Mouse (Mus musculus) stomach, postnatal 0 days (tissue): ENCODE results near the gene Epsti1.

Experiments
- CTCF ChIP-seq: IDR thresholded peaks from 2 replicates; pipeline ENCODE4 v1.5.1; 2016; ENCODE audit warnings: antibody characterized with exemption, low read depth, mild to moderate bottlenecking, moderate library complexity
- EP300 ChIP-seq: optimal IDR thresholded peaks from 2 replicates; pipeline ENCODE3; 2016; ENCODE audit warnings: antibody characterized with exemption

DNA sequence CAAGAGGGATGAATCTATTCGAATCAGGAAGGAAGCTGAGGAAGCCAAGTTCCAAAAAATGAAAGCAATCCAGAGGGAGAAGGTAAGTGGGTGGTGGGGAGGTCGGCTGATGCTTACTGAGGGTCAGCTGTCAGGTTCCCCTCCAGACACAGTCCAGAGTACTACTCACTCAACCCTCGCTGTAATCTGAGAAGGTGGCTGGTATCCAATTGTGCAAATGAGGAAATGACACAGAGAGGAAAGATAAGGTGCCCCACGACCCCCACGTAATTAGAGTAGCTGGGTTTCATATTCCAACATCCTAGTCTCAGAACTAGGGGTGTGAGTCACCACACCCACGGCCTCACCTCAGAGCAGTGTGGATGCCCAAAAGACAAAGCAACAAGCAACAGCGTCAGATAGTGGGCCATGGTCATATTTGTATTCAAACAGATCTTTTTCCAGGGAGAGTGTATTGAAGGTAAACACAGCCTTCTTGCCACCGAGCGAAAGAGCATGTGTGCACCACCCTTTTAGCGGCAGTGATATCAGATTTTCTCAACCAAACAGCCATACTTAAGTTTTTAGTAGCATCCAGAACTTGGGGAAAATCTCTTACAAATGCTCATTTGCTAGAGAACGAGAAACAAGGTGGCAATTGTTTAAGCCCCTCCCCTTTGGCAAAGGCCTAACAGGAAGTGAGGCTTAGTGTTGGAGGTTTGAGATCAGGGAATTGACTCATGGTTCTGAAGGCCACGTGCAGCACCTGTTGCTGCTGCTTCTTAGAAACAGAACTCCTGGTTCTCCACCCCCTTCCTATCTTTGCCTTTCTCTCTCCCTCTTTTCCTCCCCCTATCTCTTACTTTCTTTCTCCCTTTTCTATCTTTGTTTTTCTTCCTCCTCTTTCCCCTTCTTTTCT is 28.4 kb downstream of the Epsti1 start:
- TF ChIP-seq EP300 (no peak), CTCF (no peak)
